Mouse (Mus musculus): ENCODE measurements around the gene Cdc42ep3.

- TF ChIP-seq POLR2A (IDR thresholded peaks at IDR 0.05; ENCODE audit: insufficient read depth, low read depth, low read length) (no peak), CTCF (IDR thresholded peaks at IDR 0.05) (no peak)
These were observed 1.2 kb upstream of the Cdc42ep3 start for GRCm38 (mm10) chr17:79356071-79356601.
